Mouse (Mus musculus) forebrain, embryonic 13.5 days (tissue): Measurements from ENCODE around the gene Padi3. TPM values are rescaled to one million over a fixed set of nuclear protein-coding genes. Genes with fewer than 3 reads are reported as not detected.

Experiments
- ATAC-seq: fragments of 200-750 bp; cut with Nextera tagmentation; 2 replicates; pipeline ENCODE4 v1.8.0; 2017
- H3K27ac ChIP-seq: fragments of 300-500 bp; sonication (generic); 2 replicates; pipeline ENCODE4 v1.5.1; 2015; ENCODE audit warnings: inconsistent platforms, mild to moderate bottlenecking, moderate library complexity
- H3K27me3 ChIP-seq: fragments of 300-500 bp; sonication (generic); 2 replicates; pipeline ENCODE4 v1.6.1; 2015; ENCODE audit warnings: mild to moderate bottlenecking, inconsistent platforms
- H3K36me3 ChIP-seq: fragments of 300-500 bp; sonication (generic); 2 replicates; pipeline ENCODE4 v1.6.1; 2015; ENCODE audit warnings: mild to moderate bottlenecking, inconsistent platforms; ENCODE audit not compliant: poor library complexity, severe bottlenecking
- H3K4me1 ChIP-seq: fragments of 300-500 bp; sonication (generic); 2 replicates; pipeline ENCODE4 v1.6.1; 2015; ENCODE audit warnings: inconsistent platforms
- H3K4me2 ChIP-seq: fragments of 300-500 bp; sonication (generic); 2 replicates; pipeline ENCODE4 v1.6.1; 2015; ENCODE audit warnings: inconsistent platforms, mild to moderate bottlenecking, moderate library complexity
- H3K4me3 ChIP-seq: fragments of 300-500 bp; sonication (generic); 2 replicates; pipeline ENCODE4 v1.5.1; 2015; ENCODE audit warnings: mild to moderate bottlenecking, inconsistent platforms
- H3K9ac ChIP-seq: fragments of 300-500 bp; sonication (generic); 2 replicates; pipeline ENCODE4 v1.6.1; 2015; ENCODE audit warnings: mild to moderate bottlenecking, inconsistent platforms
- H3K9me3 ChIP-seq: fragments of 300-500 bp; sonication (generic); replicated peaks from 2 replicates; pipeline ENCODE4 v1.6.1; 2016; ENCODE audit warnings: inconsistent platforms
- WGBS: fragments of 180-500 bp; shearing (Covaris S2); methylation state at CpG from one replicate; pipeline ENCODE4 v1.1.7; 2015; 5-methylcytosine and 5-hydroxymethylcytosine counted together
- polyA plus RNA-seq: library from polyadenylated mRNA; unstranded; fragments of >200 nt; fragmentation: Nextera tagmentation; extraction: Ambion mirVana; gene quantifications from 2 replicates; pipeline ENCODE4 v1.2.1, GENCODE M21; 2015

Padi3 gene
- polyA plus RNA-seq, 1 experiment from 2014 or later: not detected

- H3K27ac ChIP-seq: no peak overlapping the region
- no peak overlapping the region for H3K4me2 ChIP-seq
- no peak for ATAC-seq
- no peak overlapping the region for H3K4me3 ChIP-seq
- H3K27me3 ChIP-seq: no peaks in the 10 kb centered on the region
- WGBS: 90% methylated on average over 4 of the region's 4 CpGs
- H3K36me3 ChIP-seq: no peaks in the 10 kb centered on the region
- H3K9me3 ChIP-seq: no peaks in the 10 kb centered on the region
- no peaks in the 10 kb centered on the region for H3K4me1 ChIP-seq
- H3K9ac ChIP-seq: no peak overlapping the region
These were observed 20.5 kb downstream of the Padi3 start for GRCm38 (mm10) chr4:140789983-140790382.

DNA sequence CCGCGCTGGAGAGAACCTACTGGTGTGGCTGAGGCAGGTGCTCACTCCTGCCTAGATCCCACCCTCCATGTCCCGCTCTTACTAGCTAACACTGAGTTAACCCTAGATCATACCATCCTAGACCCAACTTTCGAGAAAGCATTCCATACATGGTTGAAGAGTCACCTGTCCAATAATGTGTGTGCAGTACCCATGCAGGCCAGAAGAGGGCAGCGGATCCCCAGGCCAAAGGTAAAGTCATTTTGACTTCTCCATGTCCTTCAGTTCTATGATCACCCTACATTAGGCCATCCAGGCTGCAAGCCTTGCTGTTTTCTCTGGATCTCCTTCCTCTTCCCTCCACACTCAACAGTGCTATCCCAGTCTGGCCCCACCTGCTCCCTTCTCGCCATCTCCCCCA lies 21.5 kb downstream of the Padi3 start:
- ATAC-seq: no peak
- WGBS: 45% methylated on average over 6 of the region's 6 CpGs

GRCm38 (mm10) chr4:140788264-140788663 lies 22.2 kb downstream of the Padi3 start:
- no peak overlapping the region for H3K9ac ChIP-seq
- WGBS: 85% methylated on average over 6 of the region's 6 CpGs
- H3K9me3 ChIP-seq: no peaks in the 10 kb centered on the region
- no peak for ATAC-seq
- H3K4me1 ChIP-seq: no peaks in the 10 kb centered on the region
- H3K4me3 ChIP-seq: no peak overlapping the region
- H3K27ac ChIP-seq: no peak overlapping the region
- H3K27me3 ChIP-seq: no peaks in the 10 kb centered on the region
- H3K4me2 ChIP-seq: no peak overlapping the region
- no peaks in the 10 kb centered on the region for H3K36me3 ChIP-seq

More for the DNA sequence above, 21.5 kb downstream of the Padi3 start:
- H3K9ac ChIP-seq: no peak overlapping the region
- no peak overlapping the region for H3K4me3 ChIP-seq
- no peaks in the 10 kb centered on the region for H3K27me3 ChIP-seq
- no peaks in the 10 kb centered on the region for H3K36me3 ChIP-seq
- no peak overlapping the region for H3K4me2 ChIP-seq
- no peaks in the 10 kb centered on the region for H3K9me3 ChIP-seq
- H3K4me1 ChIP-seq: no peaks in the 10 kb centered on the region
- H3K27ac ChIP-seq: no peak overlapping the region

DNA sequence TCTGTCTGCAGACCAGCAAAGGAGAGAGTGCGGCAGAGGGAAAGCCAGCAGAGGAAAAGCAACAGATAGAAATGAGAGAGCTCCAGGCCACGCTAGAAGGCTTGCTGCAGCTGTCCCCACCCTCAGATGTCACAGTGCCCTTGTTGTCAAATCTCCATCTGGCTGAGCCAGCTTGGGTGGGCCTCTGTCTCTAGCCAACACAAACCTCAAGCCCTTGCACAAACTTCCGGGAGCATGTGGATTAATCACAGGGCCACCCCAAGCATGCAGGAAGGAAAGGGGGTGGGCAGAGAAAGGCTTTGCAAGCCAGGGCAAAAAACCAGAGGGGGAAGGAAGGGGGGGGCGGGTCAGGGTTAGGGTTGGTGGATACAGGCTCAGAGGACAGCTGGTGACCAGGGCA lies 23.0 kb downstream of the Padi3 start:
- Histone ChIP-seq H3K27ac (no peak overlapping the region), H3K27me3 (no peaks in the 10 kb centered on the region), H3K9me3 (no peaks in the 10 kb centered on the region), H3K4me1 (no peaks in the 10 kb centered on the region), H3K4me2 (no peak overlapping the region), H3K4me3 (no peak overlapping the region), H3K9ac (no peak overlapping the region), H3K36me3 (no peaks in the 10 kb centered on the region)
- ATAC-seq: no peak
- 74% methylated on average over 4 of the region's 4 CpGs for WGBS

GRCm38 (mm10) chr4:140785217-140785616 lies 25.2 kb downstream of the Padi3 start:
- no peak overlapping the region for H3K27ac ChIP-seq
- H3K36me3 ChIP-seq: no peaks in the 10 kb centered on the region
- no peak overlapping the region for H3K4me2 ChIP-seq
- no peak overlapping the region for H3K9ac ChIP-seq
- no peaks in the 10 kb centered on the region for H3K9me3 ChIP-seq
- 83% methylated on average over 5 of the region's 5 CpGs for WGBS
- no peak overlapping the region for H3K4me3 ChIP-seq
- no peaks in the 10 kb centered on the region for H3K4me1 ChIP-seq
- no peak for ATAC-seq
- no peaks in the 10 kb centered on the region for H3K27me3 ChIP-seq

DNA sequence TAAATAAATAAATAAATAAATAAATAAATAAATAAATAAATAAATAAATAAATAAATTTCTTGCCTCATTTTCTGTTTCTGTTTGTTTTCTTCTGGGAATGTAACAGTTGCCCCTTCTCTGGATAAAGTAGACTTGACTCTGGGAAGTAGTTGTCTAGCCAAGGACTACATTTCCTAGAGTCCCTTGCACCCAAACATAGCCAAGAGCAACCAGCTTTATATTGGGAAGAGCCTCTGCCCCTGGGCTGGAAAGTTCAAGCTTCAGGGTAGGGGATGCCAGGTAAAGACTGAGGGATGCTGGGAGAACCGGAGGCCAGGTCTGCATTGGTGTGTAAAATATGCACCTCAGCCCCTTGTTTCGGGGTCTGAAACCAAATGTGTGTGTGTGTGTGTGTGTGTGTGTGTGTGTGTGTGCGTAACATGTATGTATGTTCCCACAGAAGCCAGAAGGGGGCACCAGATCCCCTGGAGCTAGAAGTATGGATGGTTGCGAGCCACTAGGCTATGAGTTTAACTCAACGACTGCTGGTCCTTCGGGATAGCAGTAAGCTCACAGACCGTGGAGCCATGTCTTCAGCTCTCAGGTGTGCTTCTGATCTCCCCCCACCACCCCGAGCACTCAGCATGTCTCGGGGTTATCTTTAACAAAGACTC lies 26.0 kb downstream of the Padi3 start:
- Histone ChIP-seq H3K9me3 (no peaks in the 10 kb centered on the region), H3K27ac (no peak overlapping the region), H3K9ac (no peak overlapping the region), H3K4me1 (no peaks in the 10 kb centered on the region), H3K4me3 (no peak overlapping the region), H3K36me3 (no peaks in the 10 kb centered on the region), H3K27me3 (no peaks in the 10 kb centered on the region), H3K4me2 (no peak overlapping the region)
- WGBS: 97% methylated on average over 9 of the region's 9 CpGs
- ATAC-seq: no peak

GRCm38 (mm10) chr4:140782821-140783220 lies 27.6 kb downstream of the Padi3 start:
- Histone ChIP-seq H3K9me3 (no peaks in the 10 kb centered on the region), H3K27ac (no peak overlapping the region), H3K4me1 (no peaks in the 10 kb centered on the region), H3K36me3 (no peaks in the 10 kb centered on the region), H3K4me3 (no peak overlapping the region), H3K4me2 (no peak overlapping the region), H3K27me3 (no peaks in the 10 kb centered on the region), H3K9ac (no peak overlapping the region)
- ATAC-seq: no peak
- 91% methylated on average over 9 of the region's 9 CpGs for WGBS

GRCm38 (mm10) chr4:140780507-140780906 lies 29.9 kb downstream of the Padi3 start:
- ATAC-seq: no peak
- WGBS: 90% methylated on average over 14 of the region's 14 CpGs
- no peak overlapping the region for H3K4me2 ChIP-seq
- H3K4me1 ChIP-seq: no peaks in the 10 kb centered on the region
- H3K9ac ChIP-seq: no peak overlapping the region
- H3K27me3 ChIP-seq: no peaks in the 10 kb centered on the region
- H3K36me3 ChIP-seq: no peaks in the 10 kb centered on the region
- H3K9me3 ChIP-seq: no peaks in the 10 kb centered on the region
- H3K27ac ChIP-seq: no peak overlapping the region
- H3K4me3 ChIP-seq: no peak overlapping the region

- no peaks in the 10 kb centered on the region for H3K9me3 ChIP-seq
- H3K9ac ChIP-seq: no peak overlapping the region
- ATAC-seq: no peak
- 63% methylated on average over 18 of the region's 19 CpGs for WGBS
- no peak overlapping the region for H3K4me2 ChIP-seq
- H3K27ac ChIP-seq: no peak overlapping the region
- no peaks in the 10 kb centered on the region for H3K4me1 ChIP-seq
- no peaks in the 10 kb centered on the region for H3K27me3 ChIP-seq
- no peak overlapping the region for H3K4me3 ChIP-seq
- H3K36me3 ChIP-seq: no peaks in the 10 kb centered on the region
These were observed 30.5 kb downstream of the Padi3 start for GRCm38 (mm10) chr4:140779803-140780397.

DNA sequence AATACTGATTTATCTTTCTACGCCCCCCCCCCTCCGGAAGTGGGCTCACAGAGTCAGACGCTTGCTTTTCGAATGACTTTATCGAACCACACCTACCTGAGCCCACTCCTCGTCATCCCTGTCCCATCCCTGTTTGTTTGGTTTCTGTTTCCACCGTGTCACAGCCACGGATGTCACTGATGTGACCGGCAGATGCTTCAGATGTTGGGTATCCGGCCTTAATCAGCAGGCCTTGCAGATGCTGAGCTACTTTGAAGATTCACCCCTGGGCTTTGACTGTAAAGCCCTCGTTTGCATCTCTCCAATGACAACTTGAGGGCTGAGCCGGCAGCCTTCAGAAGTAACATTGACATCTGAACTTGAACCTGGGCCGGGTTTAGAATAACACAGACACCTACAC lies 33.8 kb downstream of the Padi3 start:
- H3K4me2 ChIP-seq: no peak overlapping the region
- H3K27me3 ChIP-seq: no peaks in the 10 kb centered on the region
- H3K27ac ChIP-seq: no peak overlapping the region
- no peaks in the 10 kb centered on the region for H3K9me3 ChIP-seq
- 86% methylated on average over 13 of the region's 13 CpGs for WGBS
- H3K4me3 ChIP-seq: no peak overlapping the region
- no peaks in the 10 kb centered on the region for H3K4me1 ChIP-seq
- ATAC-seq: no peak
- H3K36me3 ChIP-seq: no peaks in the 10 kb centered on the region
- no peak overlapping the region for H3K9ac ChIP-seq

GRCm38 (mm10) chr4:140775876-140776275 lies 34.6 kb downstream of the Padi3 start:
- Histone ChIP-seq H3K36me3 (no peaks in the 10 kb centered on the region), H3K4me3 (no peak overlapping the region), H3K27me3 (no peaks in the 10 kb centered on the region), H3K9me3 (no peaks in the 10 kb centered on the region), H3K4me2 (no peak overlapping the region), H3K9ac (no peak overlapping the region), H3K27ac (no peak overlapping the region), H3K4me1 (no peaks in the 10 kb centered on the region)
- ATAC-seq: no peak
- 92% methylated on average over 10 of the region's 10 CpGs for whole genome bisulfite sequencing

DNA sequence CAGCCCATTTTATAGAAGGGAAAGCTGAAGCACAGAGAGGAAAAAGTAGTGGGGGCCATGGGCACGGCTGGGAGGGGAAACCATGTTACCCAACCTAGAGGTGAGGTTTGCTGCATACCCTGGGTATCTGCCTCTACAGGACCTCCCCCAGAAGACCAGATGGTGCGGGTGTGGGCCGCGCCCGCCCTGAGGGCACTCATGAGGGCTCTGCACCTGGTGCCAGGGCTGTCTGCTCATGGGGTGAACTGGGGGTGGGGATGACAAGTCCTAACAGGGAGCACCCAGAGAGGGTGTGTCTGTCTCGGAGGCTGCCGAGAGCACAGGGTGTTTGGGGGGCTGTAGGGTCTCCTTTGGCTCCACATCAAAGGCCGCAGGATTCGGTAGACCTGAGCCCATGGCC lies 35.6 kb downstream of the Padi3 start:
- Histone ChIP-seq H3K4me3 (no peak overlapping the region), H3K27ac (no peak overlapping the region), H3K4me1 (peaks cover 6% of the 10 kb centered on the region; the same call in 1 of the 2 replicates), H3K9ac (no peak overlapping the region), H3K36me3 (no peaks in the 10 kb centered on the region), H3K9me3 (no peaks in the 10 kb centered on the region), H3K27me3 (no peaks in the 10 kb centered on the region), H3K4me2 (no peak overlapping the region)
- 86% methylated on average over 9 of the region's 9 CpGs for WGBS
- no peak for ATAC-seq
